Mouse (Mus musculus) adrenal gland, postnatal 25 days (tissue): ENCODE measurements around the gene Sgta. TPM values are rescaled to one million over a fixed set of nuclear protein-coding genes. Genes with fewer than 3 reads are reported as not detected.
A peak's percentile ranks its signal among the peaks of the same experiment; 100 is the strongest.
"Not testable (repeated sequence)": the region's sequence is repeated elsewhere in the genome, so short reads cannot be mapped to it uniquely, and the experiment has no call there.

Experiments
- DNase-seq: peaks from one replicate; pipeline ENCODE4 v3.0.0; 2021; ENCODE audit warnings: mixed read lengths
- long read RNA-seq: library from polyadenylated mRNA; stranded (forward); transcript quantifications from one replicate; pipeline ENCODE4 v2.0.0, GENCODE M21; 2021
- total RNA-seq: library from RNA; stranded (reverse); gene quantifications from 2 replicates; pipeline ENCODE4 v1.2.3, GENCODE M21; 2021

Sgta gene
- total RNA-seq = 198 and 223 TPM in 2 replicates
- long read RNA-seq, transcript Sgta-201 (12 exons, 1,969 nt) = minor isoform, 45 of 268 reads
- long read RNA-seq, transcript Sgta-202 (12 exons, 1,964 nt) = major isoform, 162 of 268 reads
- long read RNA-seq, partial matches to known transcripts = 38 of 268 reads
- long read RNA-seq, other reads (novel, unspliced or antisense) = 23 of 268 reads

DNA sequence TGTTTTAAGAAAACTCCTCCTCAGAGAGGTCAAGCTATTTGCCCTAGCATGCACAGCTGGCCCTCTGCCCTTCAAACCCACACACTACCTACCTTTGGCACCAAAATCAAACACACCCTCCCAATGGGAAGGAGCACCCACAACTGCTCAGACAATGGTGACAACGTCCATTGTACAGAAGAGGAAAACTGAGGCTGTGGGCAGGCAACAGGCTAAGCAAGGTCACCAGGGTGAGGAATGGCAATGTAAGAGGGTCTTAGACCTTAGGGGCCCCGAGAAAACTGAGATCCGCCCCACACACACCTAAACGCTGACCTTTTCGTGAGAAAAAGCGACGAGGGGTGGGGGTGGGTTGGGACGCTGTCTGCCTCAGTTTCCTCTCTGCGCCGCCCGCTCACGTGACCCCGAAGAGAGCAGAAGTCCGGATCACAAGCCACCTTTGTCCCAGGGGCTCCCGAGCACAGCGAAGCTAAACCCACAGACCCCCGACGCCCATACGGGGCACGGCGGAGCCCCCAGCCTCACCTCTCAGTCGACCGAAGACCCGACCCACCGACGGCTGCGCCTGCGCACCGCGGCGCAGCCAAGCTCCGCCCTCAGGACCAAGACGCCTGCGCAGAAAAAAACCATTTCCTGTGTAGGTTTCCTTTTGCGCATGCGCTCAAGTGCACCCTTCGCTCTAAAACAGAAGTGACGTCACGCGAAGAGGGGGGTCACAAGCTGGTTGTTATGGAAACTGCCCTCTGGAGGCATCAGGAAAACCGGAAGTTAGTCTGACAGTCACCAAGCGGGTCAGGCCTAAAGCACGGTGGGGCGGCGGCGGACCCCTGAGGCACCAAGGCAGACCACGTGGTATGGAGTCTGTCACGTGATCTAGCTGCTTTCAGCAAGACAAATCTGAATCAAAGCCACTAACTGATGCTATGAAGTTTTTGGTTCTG, at the start of gene Sgta:
TSS of gene Sgta (minus strand) at position 579 of the 941 bp plus-strand sequence.
- peak; percentile 96 for DNase-seq

DNA sequence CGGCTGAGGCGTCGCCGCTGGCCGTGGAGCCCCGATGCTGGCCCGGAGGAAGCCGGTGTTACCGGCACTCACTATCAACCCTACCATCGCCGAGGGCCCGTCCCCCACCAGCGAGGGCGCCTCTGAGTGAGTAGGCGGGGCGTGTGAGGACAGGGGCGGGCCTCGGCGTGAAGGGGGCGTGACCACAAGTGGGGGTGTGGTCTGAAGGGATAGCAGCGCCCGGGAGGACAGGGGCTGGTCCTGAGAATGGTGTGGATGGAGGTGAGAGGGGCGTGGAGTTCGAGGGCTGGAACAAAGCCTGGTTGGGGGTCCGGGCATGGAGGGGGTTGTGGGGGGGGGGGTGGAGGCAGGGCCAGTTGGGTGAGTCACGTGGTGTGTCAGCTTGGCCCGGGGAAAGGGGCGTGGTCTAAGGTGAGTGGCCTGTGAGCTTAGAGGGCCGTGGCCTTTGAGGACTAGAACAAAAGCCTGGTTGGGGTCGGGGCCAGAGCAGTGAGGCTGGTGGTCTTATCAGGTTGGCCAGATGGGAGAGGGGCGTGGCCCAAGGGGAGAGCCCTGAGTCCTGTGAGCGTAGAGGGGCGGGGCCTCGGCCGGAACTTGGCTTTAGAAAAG, 46.2 kb upstream of the Sgta start:
- peak; percentile 88 for DNase-seq

DNA sequence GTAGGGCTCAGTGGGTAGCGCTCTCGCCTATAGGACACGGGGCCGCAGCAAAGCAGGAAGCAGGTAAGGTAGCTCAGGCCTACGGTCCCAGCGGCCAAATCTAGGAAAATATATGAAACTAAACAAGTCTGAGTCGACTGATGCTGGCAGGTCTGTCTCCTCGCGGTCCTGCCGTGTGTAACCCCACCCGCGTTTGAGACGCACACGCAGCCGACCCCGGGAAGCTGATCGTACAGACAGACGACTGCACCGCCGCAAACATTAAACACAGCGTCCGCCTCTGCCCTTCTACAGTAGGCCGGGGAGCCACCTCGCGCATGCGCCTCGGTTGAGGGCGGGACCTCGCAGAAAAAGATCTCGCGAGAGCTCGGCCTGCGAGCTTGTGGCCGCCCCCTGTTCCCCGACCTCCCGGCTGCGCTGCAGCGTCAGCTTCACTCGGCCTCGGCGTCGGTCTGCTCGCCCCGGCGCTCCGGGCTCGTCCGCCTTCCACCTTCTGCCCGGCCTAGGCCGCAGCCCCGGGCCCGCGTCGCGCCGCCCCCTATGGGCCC, 45.7 kb upstream of the Sgta start, which contains the start of gene Map2k2:
TSS of gene Map2k2 (plus strand) at position 351 of the 548 bp plus-strand sequence.
- DNase-seq = peak; percentile 98

DNA sequence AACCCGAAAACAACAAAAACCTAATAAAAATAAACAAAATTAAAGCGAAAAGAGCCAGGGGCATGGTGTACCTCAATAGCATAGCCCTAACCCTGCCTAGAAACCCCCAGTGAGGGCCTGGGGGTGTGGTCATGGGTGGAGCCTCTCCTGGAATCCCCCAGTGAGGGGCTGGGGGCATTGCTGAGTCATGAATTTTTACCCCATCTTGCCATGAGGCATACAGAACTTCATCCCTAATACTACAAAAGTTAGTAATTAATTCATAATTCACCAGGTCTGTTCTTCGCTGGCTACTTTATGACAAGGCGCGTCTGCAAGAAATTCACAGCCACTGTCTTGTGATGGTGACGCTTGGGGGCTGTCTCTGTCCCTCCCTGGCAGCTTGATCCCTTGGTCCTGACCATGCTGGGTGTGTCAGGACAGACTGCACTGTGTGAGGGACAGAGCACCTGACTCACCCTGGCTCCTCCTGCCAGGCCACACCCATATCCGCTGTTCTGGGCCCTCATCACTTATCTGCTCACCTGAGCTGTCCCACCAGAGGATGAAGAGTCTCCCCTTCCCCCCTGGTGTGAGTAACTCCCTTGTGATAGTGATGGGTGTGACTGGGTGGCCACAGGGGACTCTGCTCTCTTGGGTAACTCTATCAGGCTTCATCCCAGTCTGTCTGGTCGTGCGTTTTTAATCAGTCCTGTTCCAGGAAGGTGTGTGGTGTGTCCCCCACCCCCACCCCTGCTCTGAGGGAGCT, 35.1 kb upstream of the Sgta start:
- DNase-seq = no peak

DNA sequence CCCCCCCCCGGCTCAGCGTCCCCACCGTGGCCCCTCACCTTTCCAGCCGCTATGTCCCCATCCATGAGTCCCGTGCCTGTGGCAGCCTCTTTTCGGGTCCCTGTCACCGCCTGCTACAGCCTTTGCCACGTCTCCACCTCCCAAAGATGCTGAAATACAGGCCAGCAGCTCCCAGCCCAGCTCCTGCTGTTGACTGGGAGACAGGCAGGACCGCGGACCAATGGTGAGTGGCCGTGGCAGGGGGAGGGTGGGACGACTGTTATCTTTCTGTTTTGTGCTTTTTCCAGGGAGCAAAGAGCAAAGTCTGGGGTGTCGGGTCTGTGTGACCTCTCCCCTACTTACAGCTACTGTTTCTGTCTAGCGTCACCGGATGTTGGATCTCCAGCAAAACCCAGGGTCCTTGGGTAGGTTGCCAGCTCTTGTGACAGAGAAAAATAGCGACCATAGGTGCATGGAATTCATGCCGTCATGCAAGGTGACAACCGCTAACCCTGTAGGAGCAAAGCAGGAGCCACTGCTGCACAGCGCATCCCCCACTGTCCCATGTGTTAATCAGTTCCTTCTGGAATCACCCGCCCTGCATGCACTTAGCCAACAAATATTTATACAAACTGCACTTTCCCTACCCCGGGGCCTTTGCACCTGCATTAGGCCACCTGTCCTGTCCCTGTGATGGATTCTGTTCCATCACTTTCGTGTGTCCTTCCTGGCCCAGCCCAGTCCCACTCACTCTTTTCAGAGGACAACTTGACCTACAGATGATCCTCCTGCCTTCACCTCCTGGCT, 32.7 kb upstream of the Sgta start:
- peak; percentile 75 for DNase-seq

DNA sequence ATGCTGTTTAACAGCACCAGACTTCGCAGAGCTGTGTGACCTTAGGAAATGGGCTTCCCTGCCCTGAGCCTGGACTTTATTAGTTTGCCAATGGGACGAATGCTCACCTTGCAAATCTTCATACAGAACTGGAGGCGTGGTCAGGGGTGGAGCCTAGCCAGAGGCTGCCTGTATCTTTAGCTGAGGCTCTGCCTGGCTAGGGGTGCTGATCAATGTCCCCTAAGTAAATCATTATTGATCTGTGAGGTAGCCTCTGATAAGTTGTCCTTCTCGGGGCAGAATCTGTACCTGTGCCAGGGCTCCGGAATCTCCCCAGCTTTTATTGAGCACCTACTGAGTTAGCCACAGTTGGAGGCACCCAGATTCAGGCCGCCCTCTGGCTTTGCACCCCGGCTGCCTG, 30.6 kb upstream of the Sgta start:
- no peak for DNase-seq

DNA sequence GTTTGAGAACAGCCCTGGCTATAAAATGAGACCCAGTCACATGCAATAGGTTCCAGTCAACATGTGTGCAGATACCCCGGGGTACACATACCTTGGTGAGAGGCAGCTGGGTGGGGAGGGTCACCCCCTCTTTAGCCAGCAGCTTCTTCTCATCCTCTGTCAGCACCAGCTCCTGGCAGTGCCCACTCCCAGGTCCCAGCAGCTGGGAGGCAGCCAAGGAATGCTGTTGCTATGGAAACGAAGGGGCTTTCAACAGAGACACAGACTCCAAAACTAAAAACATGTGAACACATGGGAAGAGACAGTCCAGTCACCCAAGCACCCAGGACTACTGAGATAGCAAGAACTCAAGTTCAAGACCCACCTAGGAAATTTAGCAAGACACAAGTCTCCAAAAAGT, 29.2 kb upstream of the Sgta start:
- DNase-seq = no peak

DNA sequence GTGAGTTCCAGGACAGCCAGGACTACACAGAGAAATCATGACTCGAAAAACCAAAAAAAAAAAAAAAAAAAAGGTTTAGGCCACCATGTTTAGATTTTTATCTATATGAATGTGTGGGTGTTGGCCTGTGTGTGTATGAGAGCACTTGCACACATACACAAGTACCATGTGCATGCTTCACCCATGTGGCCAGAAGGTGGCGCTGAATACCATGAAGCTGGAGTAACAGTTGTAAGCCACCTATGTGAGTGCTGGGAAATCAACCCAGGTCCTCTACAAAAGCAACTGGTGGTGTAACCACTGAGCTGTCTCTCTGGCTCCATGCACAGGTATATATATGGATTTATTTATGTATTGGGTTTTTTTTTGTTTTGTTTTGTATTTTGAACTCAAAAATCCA, 27.0 kb upstream of the Sgta start:
- DNase-seq = no peak

DNA sequence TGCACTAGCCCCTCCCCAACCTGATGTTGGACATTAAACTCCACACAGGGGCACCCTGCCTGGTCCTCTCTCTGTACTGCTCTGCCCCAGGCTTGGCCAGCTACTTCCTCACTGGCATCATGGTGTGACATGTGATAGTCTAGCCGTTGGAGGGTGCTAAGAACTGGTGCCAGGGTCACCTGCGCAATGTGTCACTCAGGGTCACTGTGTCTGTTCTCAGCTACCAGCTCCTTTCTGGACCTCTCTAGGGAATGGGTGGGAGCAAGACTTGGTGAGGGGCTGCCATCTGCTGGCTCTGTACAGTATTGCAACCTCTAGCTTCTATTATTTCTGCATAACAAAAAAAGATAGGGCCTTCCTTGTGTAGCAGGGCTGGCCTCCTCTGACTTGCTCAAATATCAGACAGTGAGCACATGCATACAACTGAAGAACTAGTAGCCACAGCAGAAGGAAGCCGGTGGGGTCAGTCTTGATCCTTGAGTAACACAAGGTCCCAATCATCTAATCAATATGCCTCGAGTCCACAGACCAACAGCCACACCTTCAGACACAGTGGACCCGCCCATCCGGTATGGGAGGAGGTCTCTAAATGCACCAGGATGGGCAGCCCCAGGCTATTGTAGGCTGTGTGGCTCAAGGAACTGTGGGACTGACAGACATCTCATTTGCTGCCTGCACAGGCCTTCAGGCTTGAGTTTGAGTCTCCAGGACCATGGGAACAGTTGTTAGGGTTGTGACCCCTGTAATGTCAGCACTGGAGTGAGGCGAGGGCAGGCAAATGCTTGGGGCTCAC, 22.4 kb upstream of the Sgta start:
- DNase-seq = peak; percentile 65

DNA sequence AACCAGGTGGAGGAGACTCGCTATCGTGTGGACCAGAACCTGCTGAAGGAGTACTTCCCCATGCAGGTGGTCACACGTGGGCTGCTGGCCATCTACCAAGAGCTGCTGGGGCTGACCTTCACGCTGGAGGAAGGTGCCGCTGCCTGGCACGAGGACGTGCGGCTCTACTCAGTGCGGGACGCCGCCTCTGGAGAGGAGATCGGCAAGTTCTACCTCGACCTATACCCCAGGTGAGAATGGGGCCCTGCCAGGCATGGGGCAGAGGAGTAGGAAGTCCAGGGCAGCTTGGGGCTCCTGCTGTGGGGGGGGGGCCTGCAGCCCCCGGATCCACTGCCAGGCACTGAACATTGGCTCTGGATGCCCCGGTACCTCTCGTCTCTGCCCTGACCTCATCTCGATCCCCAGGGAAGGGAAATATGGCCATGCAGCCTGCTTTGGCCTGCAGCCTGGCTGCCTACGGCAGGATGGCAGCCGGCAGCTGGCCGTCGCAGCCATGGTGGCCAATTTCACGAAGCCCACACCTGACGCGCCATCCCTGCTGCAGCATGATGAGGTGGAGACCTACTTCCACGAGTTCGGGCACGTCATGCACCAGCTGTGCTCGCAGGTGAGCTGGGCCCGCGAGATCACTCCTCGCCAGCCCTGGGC, 20.2 kb upstream of the Sgta start:
- no peak for DNase-seq

DNA sequence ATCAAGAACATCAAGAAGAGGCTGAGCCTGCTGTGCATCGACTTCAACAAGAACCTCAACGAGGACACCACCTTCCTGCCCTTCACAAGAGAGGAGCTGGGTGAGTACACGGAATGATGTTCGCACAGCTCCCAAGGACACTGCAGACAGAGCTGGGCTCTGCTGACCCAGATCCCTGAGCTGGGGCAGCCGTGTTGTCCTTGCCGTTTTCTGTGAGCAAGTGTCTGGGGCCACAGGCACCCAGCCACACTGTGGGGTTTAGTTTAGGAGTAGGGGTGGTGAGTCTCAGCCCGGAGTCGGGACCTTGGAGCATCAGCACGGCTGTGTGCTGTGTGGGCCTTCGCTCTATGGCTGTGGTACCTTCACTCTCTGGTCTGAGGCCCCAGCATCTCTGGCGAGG, 17.9 kb upstream of the Sgta start:
- peak; percentile 49 for DNase-seq

DNA sequence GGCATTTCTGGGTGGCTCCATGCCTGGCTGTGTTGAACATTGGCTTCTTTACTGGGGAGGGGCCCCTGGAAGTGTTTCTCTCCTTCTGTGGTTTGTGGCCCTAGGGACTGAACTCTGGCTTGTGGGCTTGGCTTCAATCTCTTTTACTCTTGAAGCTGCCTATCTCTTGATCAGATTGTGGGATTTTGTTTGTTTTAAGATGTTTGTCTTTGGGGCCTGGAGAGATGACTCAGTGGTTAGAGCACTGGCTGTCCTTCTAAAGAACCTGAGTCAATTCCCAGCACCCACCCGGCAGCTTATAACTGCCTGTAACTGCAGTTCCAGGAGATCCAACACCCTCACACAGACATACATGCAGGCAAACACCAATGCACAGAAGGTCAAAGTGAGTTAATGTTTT, 16.4 kb upstream of the Sgta start:
- no peak for DNase-seq

DNA sequence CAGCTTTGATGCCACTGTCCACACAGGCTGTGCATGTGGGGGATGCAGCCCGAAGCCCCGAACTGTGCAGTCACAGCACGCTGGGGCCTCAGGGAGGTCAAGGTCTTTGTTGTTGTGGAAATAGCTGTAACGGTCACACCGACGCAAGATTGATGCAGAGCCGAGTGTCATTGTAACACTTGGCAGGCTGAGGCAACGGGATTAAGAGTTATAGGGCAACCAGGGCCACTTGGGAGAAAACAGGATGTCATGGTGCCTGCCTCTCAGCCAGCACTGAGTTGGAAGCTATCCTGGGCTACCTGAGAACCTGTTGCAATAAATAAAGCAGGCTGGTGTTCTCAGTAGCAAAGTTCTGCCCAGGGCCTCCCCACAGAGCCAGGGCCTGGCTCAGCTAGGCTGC, 15.8 kb upstream of the Sgta start:
- no peak for DNase-seq

DNA sequence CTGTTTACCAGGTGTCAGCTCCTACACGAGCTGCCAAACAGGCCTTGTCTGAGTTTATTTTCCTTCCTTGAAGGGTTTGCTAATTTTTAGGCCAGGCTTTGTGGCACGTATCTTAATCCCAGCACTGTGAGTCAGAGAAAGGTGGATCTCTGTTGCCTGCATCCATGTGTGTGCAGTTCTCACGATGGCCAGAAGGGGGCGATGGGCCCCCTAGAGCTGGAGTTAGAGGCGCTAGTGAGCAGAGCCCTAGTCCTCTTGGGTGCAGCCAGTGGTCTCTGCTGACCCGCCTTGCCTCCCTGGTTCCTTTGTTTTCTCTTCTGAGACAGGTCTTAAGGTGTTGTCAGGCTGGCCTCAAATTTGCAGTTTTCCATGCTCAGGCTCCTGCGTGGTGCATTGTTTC, 13.5 kb upstream of the Sgta start:
- no peak for DNase-seq

DNA sequence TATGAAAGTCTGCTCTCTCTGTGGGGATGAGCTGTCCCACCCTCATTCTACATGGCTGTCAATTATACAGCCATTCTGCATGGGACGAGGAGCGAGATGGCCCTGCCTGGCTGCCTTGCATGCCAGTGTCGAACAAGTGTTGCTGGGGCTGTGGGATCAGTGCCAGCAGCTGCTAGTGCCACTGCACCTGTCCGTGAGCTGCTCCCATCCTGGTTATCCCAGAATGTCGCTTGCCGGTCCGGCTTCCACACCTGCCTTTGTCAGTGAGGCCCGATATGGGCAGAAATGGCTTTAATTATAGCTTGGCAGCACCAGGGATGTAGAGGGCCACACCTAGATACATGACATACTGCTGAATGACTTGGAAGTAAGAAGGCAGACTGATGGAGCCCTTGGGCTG, 12.3 kb upstream of the Sgta start:
- DNase-seq = no peak

DNA sequence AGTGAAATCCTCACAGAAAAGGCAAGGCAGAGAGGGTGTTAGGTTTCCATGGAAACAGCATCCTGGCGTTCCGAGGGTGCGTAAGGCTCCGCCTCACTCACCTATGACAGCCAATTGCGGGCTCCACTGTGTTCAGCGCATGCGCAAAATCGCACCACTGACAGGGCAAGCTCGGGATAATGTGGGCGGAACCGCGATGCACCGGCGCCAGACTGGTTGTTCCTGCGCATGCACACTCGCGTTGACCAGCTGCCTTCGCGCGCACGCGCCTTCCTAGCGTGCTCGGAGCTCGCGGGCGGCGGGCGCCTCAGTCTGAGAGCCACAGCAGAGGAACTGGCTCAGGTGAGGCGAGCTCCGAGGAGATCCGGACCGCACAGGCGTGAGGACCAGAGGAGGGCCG, 9.9 kb upstream of the Sgta start, which contains the start of gene Thop1:
TSS of gene Thop1 (plus strand) at position 200 of the 400 bp plus-strand sequence.
- DNase-seq = peak; percentile 97

DNA sequence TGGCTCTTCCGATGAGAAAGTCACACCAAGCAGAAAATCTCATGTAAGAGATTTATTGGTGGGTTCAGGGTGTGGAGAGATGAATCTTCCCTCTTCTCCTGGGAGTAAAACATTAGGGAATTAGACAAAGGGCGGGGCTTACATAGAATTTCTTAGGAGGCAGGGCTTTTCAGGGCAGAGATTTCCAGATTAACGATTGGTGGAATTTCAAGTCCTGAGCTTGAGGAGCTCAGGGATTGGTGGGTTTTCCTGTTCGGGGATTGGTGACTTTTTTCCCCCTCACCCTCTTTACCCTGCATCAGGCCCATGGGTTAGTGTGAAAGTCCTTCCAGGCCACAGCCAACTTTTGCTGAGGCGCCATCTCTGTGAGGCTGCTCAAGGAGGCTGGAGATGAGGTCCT, 8.7 kb upstream of the Sgta start:
- no peak for DNase-seq

DNA sequence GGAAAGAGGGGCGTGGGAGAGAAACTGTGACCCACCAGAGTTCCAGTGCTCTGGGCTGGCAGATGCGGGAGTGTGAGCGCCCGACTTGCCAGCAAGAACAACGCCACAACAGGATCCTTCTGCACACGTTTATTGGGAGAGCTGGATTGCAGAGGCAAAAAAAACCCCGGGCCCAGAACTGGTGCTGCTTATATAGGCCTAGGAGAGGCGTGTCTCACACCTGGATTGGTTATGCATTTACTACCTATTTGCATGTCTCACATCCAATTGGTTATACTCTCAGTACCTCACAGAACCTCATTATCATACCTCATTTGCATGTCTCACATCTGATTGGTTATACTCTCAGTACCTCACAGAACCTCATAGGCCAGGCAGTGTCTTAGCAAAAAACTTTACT, 4.5 kb upstream of the Sgta start:
- DNase-seq = not testable (repeated sequence)

DNA sequence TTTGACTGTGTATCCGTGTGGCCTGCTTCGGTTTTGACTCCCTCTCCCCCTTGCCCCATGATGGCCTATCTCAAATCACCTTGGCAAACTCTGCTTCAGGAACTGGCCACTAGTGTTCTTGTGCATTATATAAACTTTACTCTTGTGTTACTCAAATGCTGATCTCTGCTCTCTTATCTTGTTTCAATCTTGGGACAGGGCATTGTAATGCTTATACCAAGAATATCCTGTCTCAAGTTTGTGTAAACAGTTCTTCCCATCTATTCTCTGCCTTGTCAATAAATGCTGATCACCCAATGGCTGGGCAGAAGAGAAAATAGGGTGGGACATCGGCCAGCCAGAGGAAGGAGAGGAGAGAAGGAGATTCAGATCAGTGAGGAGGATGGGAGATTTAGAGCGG, 2.7 kb upstream of the Sgta start:
- no peak for DNase-seq

DNA sequence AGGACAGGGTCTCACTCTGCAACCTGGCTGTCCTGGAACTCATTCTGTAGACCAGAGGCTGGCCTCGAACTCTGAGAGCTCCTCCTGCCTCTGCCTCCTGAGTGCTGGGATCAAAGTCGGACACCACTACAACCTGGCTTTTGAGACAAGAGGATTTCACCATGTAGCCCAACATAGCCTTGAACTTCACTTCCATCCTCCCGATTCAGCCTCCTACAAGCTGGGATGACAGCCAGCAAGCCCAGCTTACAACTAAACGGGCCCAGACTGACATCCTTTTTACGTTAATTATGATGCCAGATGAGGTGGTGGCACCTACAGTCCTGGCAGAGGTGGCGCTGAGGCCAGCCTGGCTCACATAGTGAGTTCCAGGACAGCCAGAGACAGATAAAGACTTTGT, 1.1 kb downstream of the Sgta start:
- DNase-seq = peak; percentile 16
